Mouse (Mus musculus) layer of hippocampus, adult 11-12 months (tissue): ENCODE data around the gene Gm7579.
A peak's percentile ranks its signal among the peaks of the same experiment; 100 is the strongest.
"Not testable (repeated sequence)": the region's sequence is repeated elsewhere in the genome, so short reads cannot be mapped to it uniquely, and the experiment has no call there.

Experiments
- DNase-seq: peaks from one replicate; pipeline ENCODE4 v3.0.0; 2022; ENCODE audit warnings: low spot score

Gm7579 gene

GRCm38 (mm10) chr7:142211559-142211958 lies at the start of gene Gm7579:
Gene Gm7579, plus strand, starts transcription at chr7:142211859.
- DNase-seq = no peak

GRCm38 (mm10) chr7:142165639-142166038 lies 46.0 kb upstream of the Gm7579 start, which contains the start of gene Gm4553:
Gene Gm4553, minus strand, starts transcription at chr7:142165739.
- not testable (repeated sequence) for DNase-seq

- no peak for DNase-seq
Observed at GRCm38 (mm10) chr7:142169836-142170235, 41.8 kb upstream of the Gm7579 start.

- not testable (repeated sequence) for DNase-seq
Observed at GRCm38 (mm10) chr7:142175905-142176304, 35.8 kb upstream of the Gm7579 start, which contains the start of gene Krtap5-2. Gene Krtap5-2, minus strand, starts transcription at chr7:142176005.

- DNase-seq = no peak
Observed at GRCm38 (mm10) chr7:142178685-142179084, 33.0 kb upstream of the Gm7579 start.

- DNase-seq = no peak
Observed at GRCm38 (mm10) chr7:142181021-142181420, 30.6 kb upstream of the Gm7579 start.

- no peak for DNase-seq
Observed at GRCm38 (mm10) chr7:142188156-142188555, 23.5 kb upstream of the Gm7579 start.

- DNase-seq = no peak
Observed at GRCm38 (mm10) chr7:142190289-142190688, 21.4 kb upstream of the Gm7579 start, which contains the start of gene Gm10153. Gene Gm10153, minus strand, starts transcription at chr7:142190389.

- no peak for DNase-seq
Observed at GRCm38 (mm10) chr7:142198748-142199147, 12.9 kb upstream of the Gm7579 start.

- DNase-seq = no peak
Observed at GRCm38 (mm10) chr7:142201064-142201463, 10.6 kb upstream of the Gm7579 start, which contains the start of gene Krtap5-3. Gene Krtap5-3, plus strand, starts transcription at chr7:142201364.

- DNase-seq = no peak
Observed at GRCm38 (mm10) chr7:142205488-142205887, 6.2 kb upstream of the Gm7579 start.

- DNase-seq = not testable (repeated sequence)
Observed at GRCm38 (mm10) chr7:142206891-142207290, 4.8 kb upstream of the Gm7579 start.

GRCm38 (mm10) chr7:142212136-142212535 lies 477 bp downstream of the Gm7579 start:
- DNase-seq = not testable (repeated sequence)

GRCm38 (mm10) chr7:142224518-142224917 lies 12.9 kb downstream of the Gm7579 start:
- DNase-seq = no peak

- not testable (repeated sequence) for DNase-seq
Observed at GRCm38 (mm10) chr7:142229871-142230270, 18.2 kb downstream of the Gm7579 start, which contains the start of gene Krtap5-5. Gene Krtap5-5, minus strand, starts transcription at chr7:142229971.

- DNase-seq = no peak
Observed at GRCm38 (mm10) chr7:142231540-142231939, 19.9 kb downstream of the Gm7579 start.

GRCm38 (mm10) chr7:142240978-142241377 lies 29.3 kb downstream of the Gm7579 start, which contains the start of gene Gm40460:
Gene Gm40460, minus strand, starts transcription at chr7:142241078.
- no peak for DNase-seq

GRCm38 (mm10) chr7:142249824-142250223 lies 38.2 kb downstream of the Gm7579 start:
- peak; percentile 15 for DNase-seq

GRCm38 (mm10) chr7:142255517-142255916 lies 43.9 kb downstream of the Gm7579 start:
- DNase-seq = peak; percentile 19

- DNase-seq = not testable (repeated sequence)
Observed at GRCm38 (mm10) chr7:142258254-142258653, 46.6 kb downstream of the Gm7579 start, which contains the start of gene Gm2431. Gene Gm2431, minus strand, starts transcription at chr7:142258354.
